Mouse (Mus musculus): ENCODE data around the gene Rfx7. TPM values are rescaled to one million over a fixed set of nuclear protein-coding genes. Genes with fewer than 3 reads are reported as not detected.

Rfx7 gene
- total and polyA plus RNA-seq, 2 experiments from 2014 or later, result 3.1 to 18.9 TPM

DNA sequence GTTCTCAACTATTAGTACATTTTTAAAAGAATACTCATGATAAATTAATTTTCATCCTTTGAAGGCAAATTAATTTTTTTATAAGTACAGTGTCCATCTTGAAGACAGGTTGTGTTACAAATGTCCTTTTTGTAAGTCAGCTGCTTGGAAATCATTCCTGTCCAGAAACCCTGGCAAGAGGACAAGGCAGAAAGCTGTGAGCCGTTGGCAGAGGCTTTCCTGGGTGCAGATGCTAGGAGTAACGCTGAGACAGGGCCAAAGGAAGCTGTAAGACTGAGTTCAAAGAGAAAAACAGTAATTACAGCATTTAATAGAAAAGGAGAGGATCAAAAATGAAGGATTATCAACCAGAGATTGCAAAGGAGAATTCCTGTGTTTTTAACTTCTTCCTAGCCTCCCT lies 81.8 kb downstream of the Rfx7 start:
- ATAC-seq (ENCODE audit: insufficient read depth, low read depth) (no peak), DNase-seq (ENCODE audit: low spot score) (no peak)
- Histone ChIP-seq H3K4me1 (ENCODE audit: control insufficient read depth, insufficient read depth) (no peaks in the 10 kb centered on the region), H3K27ac (ENCODE audit: low read depth) (no peak overlapping the region), H3K9me3 (replicated peaks; ENCODE audit: control insufficient read depth, low read length) (no peaks in the 10 kb centered on the region), H3K4me2 (ENCODE audit: low read depth, low read length) (no peak overlapping the region), H3K4me3 (ENCODE audit: low read depth, low read length) (no peak overlapping the region), H3K27me3 (ENCODE audit: control insufficient read depth, insufficient read depth, low read length) (no peaks in the 10 kb centered on the region), H3K36me3 (replicated peaks; ENCODE audit: control insufficient read depth, insufficient read depth, low read length) (peaks cover 45% of the 10 kb centered on the region), H3K9ac (replicated peaks; ENCODE audit: low read depth, low read length) (no peak overlapping the region; the same call in 1 of the 2 replicates)
- 25% methylated on average over 2 of the region's 2 CpGs for WGBS
- no peak for TF ChIP-seq CTCF (IDR thresholded peaks at IDR 0.05; ENCODE audit: low read depth)
- TF ChIP-seq EP300 (IDR thresholded peaks at IDR 0.05; ENCODE audit: low read depth), result no peak

DNA sequence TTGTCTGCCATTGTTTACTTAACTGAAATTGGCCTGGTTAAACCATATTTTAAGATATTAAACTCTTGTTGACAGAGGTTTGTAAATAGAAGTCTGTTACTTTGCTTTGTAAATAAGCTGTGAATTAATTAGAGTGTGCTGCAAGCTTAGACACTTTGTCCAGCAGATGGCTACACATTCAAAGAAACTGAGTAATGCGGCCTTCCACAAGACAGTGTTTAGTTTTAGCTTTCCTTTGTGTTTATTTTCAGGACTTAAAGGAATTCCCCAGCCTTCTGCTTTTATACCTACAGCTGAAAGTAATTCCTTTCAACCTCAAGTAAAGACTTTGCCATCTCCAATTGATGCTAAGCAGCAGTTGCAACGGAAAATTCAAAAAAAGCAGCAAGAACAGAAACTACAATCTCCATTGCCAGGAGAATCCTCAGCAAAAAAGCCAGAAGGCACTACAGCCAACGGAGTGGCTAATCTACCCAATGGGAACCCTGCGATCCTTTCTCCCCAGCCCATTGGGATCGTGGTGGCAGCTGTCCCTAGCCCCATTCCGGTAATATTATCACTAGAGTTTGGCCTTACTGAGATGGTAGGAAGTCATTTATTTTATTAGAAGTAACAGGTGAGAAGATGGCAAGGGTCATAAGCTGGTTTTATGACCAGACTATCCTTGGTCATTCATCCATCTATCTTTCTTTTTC lies 82.9 kb downstream of the Rfx7 start:
- Histone ChIP-seq H3K36me3 (replicated peaks; ENCODE audit: control insufficient read depth, insufficient read depth, low read length) (peaks cover 50% of the 10 kb centered on the region), H3K4me1 (ENCODE audit: control insufficient read depth, insufficient read depth) (no peaks in the 10 kb centered on the region), H3K4me2 (ENCODE audit: low read depth, low read length) (no peak overlapping the region), H3K9ac (replicated peaks; ENCODE audit: low read depth, low read length) (no peak overlapping the region), H3K27ac (ENCODE audit: low read depth) (no peak overlapping the region), H3K9me3 (replicated peaks; ENCODE audit: control insufficient read depth, low read length) (no peaks in the 10 kb centered on the region), H3K4me3 (ENCODE audit: low read depth, low read length) (no peak overlapping the region), H3K27me3 (ENCODE audit: control insufficient read depth, insufficient read depth, low read length) (no peaks in the 10 kb centered on the region)
- TF ChIP-seq CTCF (IDR thresholded peaks at IDR 0.05; ENCODE audit: low read depth) (peak; percentile 65), EP300 (IDR thresholded peaks at IDR 0.05; ENCODE audit: low read depth) (no peak)
- WGBS, result 79% methylated on average over 6 of the region's 6 CpGs
- DNase-seq (ENCODE audit: low spot score), result no peak
- no peak for ATAC-seq (ENCODE audit: insufficient read depth, low read depth)

DNA sequence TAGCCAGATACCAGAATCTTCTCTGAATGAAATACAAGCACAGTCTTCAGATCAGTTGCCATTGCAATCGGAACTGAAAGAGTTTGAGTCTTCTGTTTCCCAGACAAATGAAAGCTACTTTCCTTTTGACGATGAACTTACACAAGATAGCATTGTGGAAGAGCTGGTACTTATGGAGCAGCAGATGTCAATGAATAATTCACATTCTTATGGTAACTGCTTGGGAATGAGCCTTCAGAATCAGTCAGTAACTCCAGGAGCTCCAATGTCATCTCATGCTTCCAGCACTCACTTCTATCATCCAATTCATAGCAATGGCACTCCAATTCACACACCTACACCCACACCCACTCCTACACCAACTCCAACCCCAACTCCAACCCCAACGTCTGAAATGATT lies 86.0 kb downstream of the Rfx7 start:
- WGBS, result 80% methylated on average over 3 of the region's 3 CpGs
- no peak for ATAC-seq (ENCODE audit: insufficient read depth, low read depth)
- H3K36me3 ChIP-seq (replicated peaks; ENCODE audit: control insufficient read depth, insufficient read depth, low read length), result peaks cover 42% of the 10 kb centered on the region

DNA sequence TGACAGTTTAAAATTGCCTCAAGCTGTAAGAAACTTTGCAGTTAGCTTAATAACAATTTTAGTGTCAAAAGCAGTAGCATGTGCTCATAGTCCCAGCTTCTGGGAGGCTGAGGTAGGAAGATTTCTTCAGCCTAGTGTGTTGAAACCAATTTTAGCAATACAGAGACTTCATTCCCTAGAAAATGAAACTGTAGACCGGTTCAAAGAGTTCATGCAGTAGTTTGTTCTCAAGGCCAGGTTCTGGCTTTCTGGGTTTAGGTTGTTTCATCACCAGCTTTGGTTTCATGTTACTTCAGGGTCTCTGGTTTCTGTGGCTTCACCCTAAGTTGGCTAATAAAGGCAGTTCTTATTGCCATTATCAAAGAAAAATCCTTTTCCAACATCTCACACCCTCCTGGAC lies 91.6 kb downstream of the Rfx7 start:
- Histone ChIP-seq H3K27ac (ENCODE audit: low read depth) (no peak overlapping the region), H3K9me3 (replicated peaks; ENCODE audit: control insufficient read depth, low read length) (no peaks in the 10 kb centered on the region), H3K27me3 (ENCODE audit: control insufficient read depth, insufficient read depth, low read length) (no peaks in the 10 kb centered on the region), H3K9ac (replicated peaks; ENCODE audit: low read depth, low read length) (no peak overlapping the region), H3K4me2 (ENCODE audit: low read depth, low read length) (no peak overlapping the region), H3K4me1 (ENCODE audit: control insufficient read depth, insufficient read depth) (peaks cover 13% of the 10 kb centered on the region), H3K4me3 (ENCODE audit: low read depth, low read length) (no peak overlapping the region), H3K36me3 (replicated peaks; ENCODE audit: control insufficient read depth, insufficient read depth, low read length) (peaks cover 14% of the 10 kb centered on the region)
- WGBS, result 86% methylated on average over 1 of the region's 1 CpGs
- ATAC-seq (ENCODE audit: insufficient read depth, low read depth), result no peak
- no peak for DNase-seq (ENCODE audit: low spot score)
- no peak for TF ChIP-seq CTCF (IDR thresholded peaks at IDR 0.05; ENCODE audit: low read depth)
- no peak for TF ChIP-seq EP300 (IDR thresholded peaks at IDR 0.05; ENCODE audit: low read depth)

More for the DNA sequence above, 86.0 kb downstream of the Rfx7 start:
- H3K4me3 ChIP-seq (ENCODE audit: low read depth, low read length), result no peak overlapping the region
- no peak overlapping the region for H3K9ac ChIP-seq (replicated peaks; ENCODE audit: low read depth, low read length)
- no peaks in the 10 kb centered on the region for H3K27me3 ChIP-seq (ENCODE audit: control insufficient read depth, insufficient read depth, low read length)
- H3K9me3 ChIP-seq (replicated peaks; ENCODE audit: control insufficient read depth, low read length), result no peaks in the 10 kb centered on the region
- DNase-seq (ENCODE audit: low spot score), result no peak
- H3K27ac ChIP-seq (ENCODE audit: low read depth), result no peak overlapping the region
- TF ChIP-seq EP300 (IDR thresholded peaks at IDR 0.05; ENCODE audit: low read depth) (no peak), CTCF (IDR thresholded peaks at IDR 0.05; ENCODE audit: low read depth) (no peak)
- H3K4me1 ChIP-seq (ENCODE audit: control insufficient read depth, insufficient read depth), result no peaks in the 10 kb centered on the region
- H3K4me2 ChIP-seq (ENCODE audit: low read depth, low read length), result no peak overlapping the region

DNA sequence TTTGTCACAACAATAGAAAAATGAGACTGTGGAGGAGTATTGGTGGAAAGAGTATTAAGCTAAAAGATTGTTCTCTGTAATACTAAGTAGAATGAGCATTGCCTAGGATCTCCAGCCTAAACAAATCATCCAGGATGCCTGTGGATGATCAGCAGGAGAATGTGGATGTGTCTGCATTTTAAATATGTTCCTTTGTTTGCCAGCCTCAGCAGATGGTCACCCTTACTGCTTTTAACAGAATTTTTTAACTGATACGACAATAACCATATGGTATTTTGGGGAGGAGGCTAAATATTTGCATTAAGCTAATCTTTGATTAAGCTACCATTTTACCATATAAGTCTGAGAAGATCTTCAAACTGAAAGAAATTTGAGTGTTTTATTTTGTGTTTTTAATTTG lies 95.6 kb downstream of the Rfx7 start:
- H3K27me3 ChIP-seq (ENCODE audit: control insufficient read depth, insufficient read depth, low read length), result no peaks in the 10 kb centered on the region
- no peaks in the 10 kb centered on the region for H3K9me3 ChIP-seq (replicated peaks; ENCODE audit: control insufficient read depth, low read length)
- H3K4me3 ChIP-seq (ENCODE audit: low read depth, low read length), result no peak overlapping the region
- 79% methylated on average over 1 of the region's 1 CpGs for WGBS
- H3K9ac ChIP-seq (replicated peaks; ENCODE audit: low read depth, low read length), result no peak overlapping the region
- ATAC-seq (ENCODE audit: insufficient read depth, low read depth) (no peak), DNase-seq (ENCODE audit: low spot score) (no peak)
- H3K4me1 ChIP-seq (ENCODE audit: control insufficient read depth, insufficient read depth), result peaks cover 22% of the 10 kb centered on the region
- H3K36me3 ChIP-seq (replicated peaks; ENCODE audit: control insufficient read depth, insufficient read depth, low read length), result no peaks in the 10 kb centered on the region
- no peak overlapping the region for H3K4me2 ChIP-seq (ENCODE audit: low read depth, low read length)
- H3K27ac ChIP-seq (ENCODE audit: low read depth), result peak overlapping the region; percentile 94; the same call in 1 of the 2 replicates
- TF ChIP-seq EP300 (IDR thresholded peaks at IDR 0.05; ENCODE audit: low read depth) (no peak), CTCF (IDR thresholded peaks at IDR 0.05; ENCODE audit: low read depth) (no peak)

DNA sequence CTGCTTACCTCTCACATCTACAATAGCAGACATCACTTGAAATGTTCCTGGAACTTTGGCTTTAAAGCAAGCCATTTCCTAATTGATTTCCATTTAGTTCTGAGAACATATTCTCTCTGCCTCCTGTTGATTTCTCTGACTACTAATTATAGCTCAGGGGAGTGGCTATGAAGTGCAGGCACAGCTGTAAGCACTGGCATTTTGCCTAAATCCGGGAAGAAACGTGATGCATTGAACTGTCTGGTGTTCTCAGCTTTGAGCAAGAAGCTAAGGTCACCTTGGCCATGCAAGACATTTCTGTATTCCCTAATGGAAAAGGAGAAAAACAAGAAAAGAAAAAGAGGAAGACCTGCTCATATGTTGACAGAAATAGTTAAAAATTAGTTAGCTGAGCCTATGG lies 96.6 kb downstream of the Rfx7 start:
- H3K9me3 ChIP-seq (replicated peaks; ENCODE audit: control insufficient read depth, low read length), result no peaks in the 10 kb centered on the region
- DNase-seq (ENCODE audit: low spot score) (peak; percentile 93), ATAC-seq (ENCODE audit: insufficient read depth, low read depth) (peak; percentile 93)
- no peak overlapping the region for H3K9ac ChIP-seq (replicated peaks; ENCODE audit: low read depth, low read length)
- 0 out of 2 replicates have a peak overlapping the region, but pooled peaks have one; percentile 18 for H3K4me2 ChIP-seq (ENCODE audit: low read depth, low read length)
- H3K27me3 ChIP-seq (ENCODE audit: control insufficient read depth, insufficient read depth, low read length), result no peaks in the 10 kb centered on the region
- peak overlapping the region; percentile 94 for H3K27ac ChIP-seq (ENCODE audit: low read depth)
- peaks cover 22% of the 10 kb centered on the region for H3K4me1 ChIP-seq (ENCODE audit: control insufficient read depth, insufficient read depth)
- TF ChIP-seq CTCF (IDR thresholded peaks at IDR 0.05; ENCODE audit: low read depth), result no peak
- peak; percentile 57; the same call in 1 of the 2 replicates for TF ChIP-seq EP300 (IDR thresholded peaks at IDR 0.05; ENCODE audit: low read depth)
- H3K36me3 ChIP-seq (replicated peaks; ENCODE audit: control insufficient read depth, insufficient read depth, low read length), result no peaks in the 10 kb centered on the region
- no peak overlapping the region for H3K4me3 ChIP-seq (ENCODE audit: low read depth, low read length)
- WGBS, result 0% methylated on average over 2 of the region's 2 CpGs
